Mouse (Mus musculus): ENCODE results near the gene Snx14. TPM values are rescaled to one million over a fixed set of nuclear protein-coding genes. Genes with fewer than 3 reads are reported as not detected.
"Not testable (repeated sequence)": the region's sequence is repeated elsewhere in the genome, so short reads cannot be mapped to it uniquely, and the experiment has no call there.

Gene Snx14
- total and polyA plus RNA-seq, 3 experiments, result 11.1 to 83.1 (median 16.9) TPM

GRCm38 (mm10) chr9:88480120-88480519 lies 41.4 kb upstream of the Snx14 start:
- H3K79me2 ChIP-seq (ENCODE audit: control insufficient read depth, insufficient read depth, low read length, poor library complexity), result peaks cover 41% of the 10 kb centered on the region
- peaks cover 34% of the 10 kb centered on the region in 2 experiments for H3K36me3 ChIP-seq (ENCODE audit: control insufficient read depth in 1 of 2, insufficient read depth in 2 of 2, low read length in 2 of 2)
- peak overlapping the region; percentile 95 to 97 for H3K4me3 ChIP-seq (ENCODE audit: control insufficient read depth in 1 of 2, insufficient read depth in 1 of 2, low read depth in 2 of 2, low read length in 2 of 2)
- H3K9me3 ChIP-seq (replicated peaks; ENCODE audit: insufficient read depth, low read length), result no peaks in the 10 kb centered on the region
- peak overlapping the region; percentile 100 for H3K9ac ChIP-seq (ENCODE audit: control insufficient read depth, low read depth, low read length, poor library complexity, severe bottlenecking)
- TF ChIP-seq USF1 (IDR thresholded peaks at IDR 0.05; ENCODE audit: low read depth, low read length) (peak; percentile 74), E2F4 (IDR thresholded peaks at IDR 0.05; ENCODE audit: borderline replicate concordance, low read depth, low read length) (no peak), EP300 (IDR thresholded peaks at IDR 0.05; ENCODE audit: low read depth in 1 of 2, low read length in 2 of 2) (no peak), GATA1 (IDR thresholded peaks at IDR 0.05; ENCODE audit: low read depth, low read length) (no peak), MXI1 (IDR thresholded peaks at IDR 0.05; ENCODE audit: low read depth, low read length) (peak; percentile 82), NELFE (IDR thresholded peaks at IDR 0.05; ENCODE audit: low read depth, low read length) (no peak), MYB (IDR thresholded peaks at IDR 0.05; ENCODE audit: low read depth, low read length) (no peak), SIN3A (IDR thresholded peaks at IDR 0.05; ENCODE audit: low read length) (peak; percentile 54; the same call in 1 of the 2 replicates), CHD1 (IDR thresholded peaks at IDR 0.05; ENCODE audit: low read depth, low read length) (0 out of 2 replicates have a peak, but pooled peaks have one; percentile 18), ETS1 (IDR thresholded peaks at IDR 0.05; ENCODE audit: low read depth, low read length) (peak; percentile 56)
- H3K4me1 ChIP-seq (ENCODE audit: control insufficient read depth in 1 of 2, insufficient read depth in 2 of 2, low read length in 2 of 2), result peaks cover 4 to 9% of the 10 kb centered on the region in 2 experiments; a peak in 2 of 4 replicates
- H3K27me3 ChIP-seq (ENCODE audit: control insufficient read depth in 1 of 2, insufficient read depth in 2 of 2, low read length in 2 of 2), result no peaks in the 10 kb centered on the region; a peak in 1 of 4 replicates
- peak; percentile 52 for DNase-seq (ENCODE audit: low read depth, low spot score)
- no peak overlapping the region for H3K27ac ChIP-seq (ENCODE audit: control insufficient read depth, low read depth, low read length)

- Histone ChIP-seq H3K4me3 (ENCODE audit: control insufficient read depth in 1 of 2, insufficient read depth in 1 of 2, low read depth in 2 of 2, low read length in 2 of 2) (no peak overlapping the region), H3K27ac (ENCODE audit: control insufficient read depth, low read depth, low read length) (no peak overlapping the region), H3K9me3 (replicated peaks; ENCODE audit: insufficient read depth, low read length) (no peaks in the 10 kb centered on the region), H3K79me2 (ENCODE audit: control insufficient read depth, insufficient read depth, low read length, poor library complexity) (peaks cover 43% of the 10 kb centered on the region), H3K36me3 (ENCODE audit: control insufficient read depth in 1 of 2, insufficient read depth in 2 of 2, low read length in 2 of 2) (peaks cover 51 to 69% of the 10 kb centered on the region in 2 experiments), H3K27me3 (ENCODE audit: control insufficient read depth in 1 of 2, insufficient read depth in 2 of 2, low read length in 2 of 2) (no peaks in the 10 kb centered on the region), H3K9ac (ENCODE audit: control insufficient read depth, low read depth, low read length, poor library complexity, severe bottlenecking) (no peak overlapping the region), H3K4me1 (ENCODE audit: control insufficient read depth in 1 of 2, insufficient read depth in 2 of 2, low read length in 2 of 2) (peaks cover 0 to 8% of the 10 kb centered on the region in 2 experiments; a peak in 3 of 4 replicates)
- DNase-seq (ENCODE audit: low read depth, low spot score), result no peak
- TF ChIP-seq GABPA (IDR thresholded peaks at IDR 0.05; ENCODE audit: low read depth, low read length) (no peak), CTCF (IDR thresholded peaks at IDR 0.05 in 2 of 3, conservative IDR thresholded peaks at IDR 0.05 in 1 of 3; ENCODE audit: control insufficient read depth in 1 of 3, insufficient read depth in 1 of 3, low read depth in 2 of 3, low read length in 3 of 3, poor library complexity in 1 of 3, severe bottlenecking in 1 of 3) (peak in 1 of 3 experiments; percentile 3; a peak in 1 of 6 replicates)
Measured at GRCm38 (mm10) chr9:88476138-88476537, 37.4 kb upstream of the Snx14 start.

- H3K27me3 ChIP-seq (ENCODE audit: control insufficient read depth in 1 of 2, insufficient read depth in 2 of 2, low read length in 2 of 2); H3K4me1 ChIP-seq (ENCODE audit: control insufficient read depth in 1 of 2, insufficient read depth in 2 of 2, low read length in 2 of 2); H3K9me3 ChIP-seq (replicated peaks; ENCODE audit: insufficient read depth, low read length); H3K4me3 ChIP-seq (ENCODE audit: control insufficient read depth in 1 of 2, insufficient read depth in 1 of 2, low read depth in 2 of 2, low read length in 2 of 2); H3K27ac ChIP-seq (ENCODE audit: control insufficient read depth, low read depth, low read length); H3K9ac ChIP-seq (ENCODE audit: control insufficient read depth, low read depth, low read length, poor library complexity, severe bottlenecking); DNase-seq (ENCODE audit: low read depth, low spot score): not testable (repeated sequence)
- H3K79me2 ChIP-seq (ENCODE audit: control insufficient read depth, insufficient read depth, low read length, poor library complexity), result peaks cover 10% of the 10 kb centered on the region
- H3K36me3 ChIP-seq (ENCODE audit: control insufficient read depth in 1 of 2, insufficient read depth in 2 of 2, low read length in 2 of 2), result peaks cover 20 to 76% of the 10 kb centered on the region in 2 experiments
- peak; percentile 66 for TF ChIP-seq ZNF384 (IDR thresholded peaks at IDR 0.05; ENCODE audit: low read depth, low read length)
Measured at GRCm38 (mm10) chr9:88461017-88461416, 22.3 kb upstream of the Snx14 start.
